Mouse (Mus musculus) MEL (cell line): ENCODE measurements at regions not wholly inside any gene's neighbourhood (a gene's known extent, or its start where the extent isn't known, plus 50 kb on each side); places are given as distances from the start of the nearest gene placed in this dataset.

ENCODE experiments used
- DNase-seq: peaks from one replicate; pipeline ENCODE4 v3.0.0; 2011; ENCODE audit warnings: low read depth, low spot score
- H3K27ac ChIP-seq: 2 replicates; pipeline ENCODE4 v1.5.1; 2012; ENCODE audit warnings: low read depth, mild to moderate bottlenecking, control low read depth, low read length, moderate library complexity; ENCODE audit not compliant: control insufficient read depth
- H3K27me3 ChIP-seq, 2 experiments: fragments of 150-350 bp in 1 of 2; sonication (generic) in 1 of 2; 2 replicates each; pipeline ENCODE4 v1.6.1; 2012; ENCODE audit warnings: low read length in 2 of 2, mild to moderate bottlenecking in 2 of 2, improper control_type of control experiment in 1 of 2, moderate library complexity in 1 of 2; ENCODE audit not compliant: insufficient read depth in 2 of 2, control insufficient read depth in 1 of 2
- H3K36me3 ChIP-seq, 2 experiments: 2 replicates each; pipeline ENCODE4 v1.6.1; 2012 to 2014; ENCODE audit warnings: low read length in 2 of 2, improper control_type of control experiment in 1 of 2, inconsistent platforms in 1 of 2, mild to moderate bottlenecking in 1 of 2; ENCODE audit not compliant: insufficient read depth in 2 of 2, control insufficient read depth in 1 of 2
- H3K4me1 ChIP-seq, 2 experiments: fragments of 150-350 bp in 1 of 2; sonication (generic) in 1 of 2; 2 replicates each; pipeline ENCODE4 v1.6.1; 2012; ENCODE audit warnings: low read length in 2 of 2, improper control_type of control experiment in 1 of 2, mild to moderate bottlenecking in 1 of 2; ENCODE audit not compliant: insufficient read depth in 2 of 2, control insufficient read depth in 1 of 2
- H3K4me3 ChIP-seq, 2 experiments: fragments of 150-350 bp in 1 of 2; sonication (generic) in 1 of 2; 2 replicates each; pipeline ENCODE4 v1.5.1; 2012; ENCODE audit warnings: low read depth in 2 of 2, low read length in 2 of 2, mild to moderate bottlenecking in 2 of 2, moderate library complexity in 2 of 2, control low read depth in 1 of 2, improper control_type of control experiment in 1 of 2; ENCODE audit not compliant: control insufficient read depth in 1 of 2, insufficient read depth in 1 of 2
- H3K79me2 ChIP-seq: 2 replicates; pipeline ENCODE4 v1.6.1; 2012; ENCODE audit warnings: mild to moderate bottlenecking, low read length, moderate library complexity; ENCODE audit not compliant: control insufficient read depth, poor library complexity, insufficient read depth
- H3K9ac ChIP-seq: 2 replicates; pipeline ENCODE4 v1.6.1; 2012; ENCODE audit warnings: low read depth, mild to moderate bottlenecking, control low read depth, low read length, moderate library complexity; ENCODE audit not compliant: control insufficient read depth, poor library complexity, severe bottlenecking
- H3K9me3 ChIP-seq: fragments of 150-350 bp; sonication (generic); replicated peaks from 2 replicates; pipeline ENCODE4 v1.6.1; 2012; ENCODE audit warnings: mild to moderate bottlenecking, low read length, improper control_type of control experiment, moderate library complexity; ENCODE audit not compliant: insufficient read depth
- CHD1 ChIP-seq: IDR thresholded peaks from 2 replicates; pipeline ENCODE4 v1.6.1; 2012; ENCODE audit warnings: low read depth, mild to moderate bottlenecking, inconsistent platforms, low read length, improper control_type of control experiment
- CHD2 ChIP-seq: IDR thresholded peaks from 2 replicates; pipeline ENCODE4 v1.6.1; 2011; ENCODE audit warnings: low read length, improper control_type of control experiment
- E2F4 ChIP-seq: IDR thresholded peaks from 2 replicates; pipeline ENCODE4 v1.6.1; 2011; ENCODE audit warnings: low read depth, low read length, improper control_type of control experiment, borderline replicate concordance
- ETS1 ChIP-seq: IDR thresholded peaks from 2 replicates; pipeline ENCODE4 v1.6.1; 2012; ENCODE audit warnings: low read depth, mild to moderate bottlenecking, inconsistent platforms, low read length, improper control_type of control experiment, moderate library complexity
- GABPA ChIP-seq: IDR thresholded peaks from 2 replicates; pipeline ENCODE4 v1.6.1; 2012; ENCODE audit warnings: low read depth, mild to moderate bottlenecking, inconsistent platforms, low read length, improper control_type of control experiment, moderate library complexity
- GATA1 ChIP-seq: IDR thresholded peaks from 2 replicates; pipeline ENCODE4 v1.6.1; 2011; ENCODE audit warnings: low read depth, low read length, improper control_type of control experiment
- MAX ChIP-seq: IDR thresholded peaks from 2 replicates; pipeline ENCODE4 v1.6.1; 2011; ENCODE audit warnings: low read length, improper control_type of control experiment
- MAZ ChIP-seq: IDR thresholded peaks from 2 replicates; pipeline ENCODE4 v1.6.1; 2012; ENCODE audit warnings: low read depth, mild to moderate bottlenecking, inconsistent platforms, low read length, improper control_type of control experiment
- MEF2A ChIP-seq: IDR thresholded peaks from 2 replicates; pipeline ENCODE4 v1.6.1; 2014; ENCODE audit warnings: low read depth, mild to moderate bottlenecking, inconsistent platforms, low read length, improper control_type of control experiment; ENCODE audit not compliant: poor library complexity, insufficient replicate concordance, severe bottlenecking; ENCODE audit errors: extremely low read depth
- MYC ChIP-seq: IDR thresholded peaks from 2 replicates; pipeline ENCODE4 v1.6.1; 2011; ENCODE audit warnings: low read depth, mild to moderate bottlenecking, low read length, improper control_type of control experiment, moderate library complexity
- NELFE ChIP-seq: IDR thresholded peaks from 2 replicates; pipeline ENCODE4 v1.6.1; 2011; ENCODE audit warnings: low read depth, low read length, improper control_type of control experiment
- POLR2AphosphoS2 ChIP-seq: IDR thresholded peaks from 2 replicates; pipeline ENCODE4 v1.6.1; 2011; ENCODE audit warnings: low read length, improper control_type of control experiment
- POLR2AphosphoS5 ChIP-seq: IDR thresholded peaks from 2 replicates; pipeline ENCODE4 v1.6.1; 2012; ENCODE audit warnings: low read depth, borderline replicate concordance, mild to moderate bottlenecking, inconsistent platforms, low read length, moderate library complexity, mixed read lengths
- RCOR1 ChIP-seq: IDR thresholded peaks from 2 replicates; pipeline ENCODE4 v1.6.1; 2012; ENCODE audit warnings: low read depth, mild to moderate bottlenecking, inconsistent platforms, low read length, improper control_type of control experiment
- TBP ChIP-seq: IDR thresholded peaks from 2 replicates; pipeline ENCODE4 v1.8.0; 2011; ENCODE audit warnings: low read depth, low read length, improper control_type of control experiment
- UBTF ChIP-seq: IDR thresholded peaks from 2 replicates; pipeline ENCODE4 v1.6.1; 2012; ENCODE audit warnings: low read depth, mild to moderate bottlenecking, inconsistent platforms, low read length, improper control_type of control experiment, moderate library complexity, borderline replicate concordance; ENCODE audit not compliant: insufficient read depth
- USF1 ChIP-seq: IDR thresholded peaks from 2 replicates; pipeline ENCODE4 v1.6.1; 2014; ENCODE audit warnings: low read depth, mild to moderate bottlenecking, inconsistent platforms, low read length, improper control_type of control experiment, moderate library complexity
- USF2 ChIP-seq, 2 experiments: IDR thresholded peaks; 2 replicates each; pipeline ENCODE4 v1.6.1; 2011 to 2012; ENCODE audit warnings: improper control_type of control experiment in 2 of 2, low read length in 2 of 2, borderline replicate concordance in 1 of 2, inconsistent platforms in 1 of 2, low read depth in 1 of 2, mild to moderate bottlenecking in 1 of 2; ENCODE audit not compliant: insufficient read depth in 1 of 2
- ZKSCAN1 ChIP-seq: IDR thresholded peaks from 2 replicates; pipeline ENCODE4 v1.6.1; 2012; ENCODE audit warnings: low read depth, mild to moderate bottlenecking, inconsistent platforms, low read length, improper control_type of control experiment, moderate library complexity

DNA sequence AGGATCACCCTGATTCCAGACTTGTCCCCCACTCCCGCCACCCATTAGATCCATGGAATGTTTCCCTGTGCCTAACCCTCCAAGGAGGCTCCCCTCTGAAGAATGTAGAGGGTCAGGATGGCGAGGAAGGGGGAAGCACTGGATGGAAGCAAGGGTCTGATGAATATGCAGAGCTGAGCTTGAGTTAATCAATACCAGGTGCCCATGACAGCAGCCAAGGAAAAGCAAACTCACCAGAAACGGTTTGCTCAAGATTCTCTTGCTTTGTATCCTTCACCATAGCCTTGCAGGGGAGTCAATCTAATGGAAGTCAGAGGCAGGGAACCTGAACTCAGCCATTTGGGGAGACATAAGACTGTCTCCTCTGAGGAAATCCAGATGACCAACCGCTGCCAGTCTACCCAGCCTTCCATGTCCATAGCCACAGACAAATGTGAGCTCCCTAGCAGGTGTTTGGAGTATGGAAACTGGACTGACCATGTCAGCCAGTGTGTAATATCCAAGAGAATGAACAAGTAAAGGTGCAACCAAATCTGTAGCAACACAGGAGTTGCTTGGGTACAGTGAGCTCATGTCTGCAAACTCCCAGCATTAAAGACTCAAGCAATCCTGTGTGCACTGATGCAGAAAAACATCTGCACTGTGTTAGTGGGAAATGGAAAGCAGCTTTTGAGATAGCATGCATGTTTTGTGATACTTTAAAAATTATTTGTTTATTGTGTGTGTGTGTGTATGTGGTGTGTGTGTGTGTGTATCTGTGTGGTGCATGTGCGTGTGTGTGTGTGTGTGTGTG, 74.1 kb upstream of the Pik3cg start:
- no peak overlapping the region for H3K27ac ChIP-seq
- no peak for TF ChIP-seq POLR2AphosphoS2
- no peak for TF ChIP-seq UBTF
- no peak for TF ChIP-seq MYC
- TF ChIP-seq ETS1 = no peak
- TF ChIP-seq NELFE = no peak
- TF ChIP-seq MAZ = no peak
- no peak for TF ChIP-seq RCOR1
- no peak for DNase-seq
- no peak overlapping the region for H3K9ac ChIP-seq
- H3K36me3 ChIP-seq = no peaks in the 10 kb centered on the region
- no peaks in the 10 kb centered on the region for H3K9me3 ChIP-seq
- no peaks in the 10 kb centered on the region for H3K4me1 ChIP-seq
- H3K79me2 ChIP-seq = no peaks in the 10 kb centered on the region
- H3K4me3 ChIP-seq = no peak overlapping the region
- peaks cover 0 to 1% of the 10 kb centered on the region in 2 experiments; a peak in 2 of 4 replicates for H3K27me3 ChIP-seq

DNA sequence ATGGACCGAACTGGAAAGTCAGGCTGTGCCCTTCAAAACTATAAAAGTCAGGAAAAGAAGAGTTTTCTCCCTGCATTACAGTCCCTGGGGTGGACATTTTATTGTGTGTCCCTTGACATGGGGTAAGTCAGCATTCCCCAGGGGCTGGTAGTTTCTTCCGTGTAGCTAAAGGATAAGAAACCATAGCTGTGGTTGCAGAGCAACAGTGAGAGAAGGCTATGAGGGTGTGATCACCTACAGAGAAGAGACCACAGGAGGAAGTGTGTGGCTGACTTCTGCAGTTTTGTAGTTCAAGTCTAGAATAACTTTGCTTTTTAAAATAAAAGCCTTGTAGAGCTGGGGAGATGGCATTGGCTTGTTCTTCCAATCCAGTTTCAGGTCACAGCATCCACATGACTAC, 76.6 kb upstream of the Pik3cg start:
- Histone ChIP-seq H3K79me2 (no peaks in the 10 kb centered on the region), H3K27ac (no peak overlapping the region), H3K4me3 (no peak overlapping the region), H3K4me1 (no peaks in the 10 kb centered on the region)
- TF ChIP-seq UBTF (no peak), ETS1 (no peak), CHD2 (no peak), MAX (no peak), TBP (no peak), MEF2A (no peak), E2F4 (no peak), USF2 (IDR thresholded peaks at IDR 0.05; ENCODE audit: borderline replicate concordance in 1 of 2, insufficient read depth in 1 of 2, low read depth in 1 of 2, low read length in 2 of 2) (no peak), GATA1 (no peak), ZKSCAN1 (no peak), POLR2AphosphoS5 (no peak), CHD1 (no peak), USF1 (no peak), GABPA (no peak)
- TF ChIP-seq, all 39 proteins: peak for 0
- DNase-seq = peak; percentile 33
- Histone ChIP-seq H3K27me3 (no peaks in the 10 kb centered on the region), H3K36me3 (no peaks in the 10 kb centered on the region), H3K9me3 (no peaks in the 10 kb centered on the region), H3K9ac (no peak overlapping the region)
